Mouse (Mus musculus) heart, postnatal 0 days (tissue): ENCODE measurements around the gene Kdm4b. TPM values are rescaled to one million over a fixed set of nuclear protein-coding genes. Genes with fewer than 3 reads are reported as not detected.

Source experiments
- ATAC-seq: fragments of 200-750 bp; cut with Nextera tagmentation; 2 replicates; pipeline ENCODE4 v1.8.0; 2017; ENCODE audit warnings: low read depth, moderate number of reproducible peaks, moderate library complexity; ENCODE audit not compliant: insufficient read depth
- DNase-seq: peaks from one replicate; pipeline ENCODE4 v3.0.0-alpha.2; 2016; ENCODE audit warnings: low spot score
- H3K27ac ChIP-seq: fragments of 300-500 bp; sonication (generic); 2 replicates; pipeline ENCODE4 v1.5.1; 2014; ENCODE audit warnings: low read depth, mild to moderate bottlenecking
- H3K27me3 ChIP-seq: fragments of 300-500 bp; sonication (generic); 2 replicates; pipeline ENCODE4 v1.6.1; 2014; ENCODE audit warnings: low read length, mixed read lengths; ENCODE audit not compliant: control insufficient read depth, insufficient read depth
- H3K36me3 ChIP-seq: fragments of 300-500 bp; sonication (generic); replicated peaks from 2 replicates; pipeline ENCODE4 v1.6.1; 2014; ENCODE audit warnings: low read length, mixed read lengths; ENCODE audit not compliant: control insufficient read depth, insufficient read depth
- H3K4me1 ChIP-seq: fragments of 300-500 bp; sonication (generic); 2 replicates; pipeline ENCODE4 v1.6.1; 2014; ENCODE audit warnings: antibody characterized with exemption; ENCODE audit not compliant: control insufficient read depth, insufficient read depth
- H3K4me2 ChIP-seq: fragments of 300-500 bp; sonication (generic); 2 replicates; pipeline ENCODE4 v1.6.1; 2014; ENCODE audit warnings: low read depth, mild to moderate bottlenecking, low read length, moderate library complexity
- H3K4me3 ChIP-seq: fragments of 300-500 bp; sonication (generic); 2 replicates; pipeline ENCODE4 v1.5.1; 2014; ENCODE audit warnings: low read depth, low read length
- H3K9ac ChIP-seq: fragments of 300-500 bp; sonication (generic); replicated peaks from 2 replicates; pipeline ENCODE4 v1.6.1; 2014; ENCODE audit warnings: low read depth, low read length, mixed read lengths
- H3K9me3 ChIP-seq: fragments of 300-500 bp; sonication (generic); replicated peaks from 2 replicates; pipeline ENCODE4 v1.6.1; 2016; ENCODE audit warnings: low read length; ENCODE audit not compliant: control insufficient read depth
- CTCF ChIP-seq: IDR thresholded peaks from 2 replicates; pipeline ENCODE4 v1.5.1; 2016; ENCODE audit warnings: antibody characterized with exemption, control low read depth, low read depth
- EP300 ChIP-seq: IDR thresholded peaks from 2 replicates; pipeline ENCODE4 v1.6.1; 2016; ENCODE audit warnings: antibody characterized with exemption, low read depth
- WGBS: fragments of 180-500 bp; shearing (Covaris S2); extraction: QIAGEN DNeasy Blood & Tissue Kit; methylation state at CpG from one replicate; pipeline ENCODE4 v1.1.7; 2014; 5-methylcytosine and 5-hydroxymethylcytosine counted together
- microRNA-seq: library from miRNA; unstranded; fragments of <30 nt; microRNA quantifications from one replicate; pipeline ENCODE4, GENCODE M21; 2016
- polyA plus RNA-seq: library from polyadenylated mRNA; unstranded; fragments of >200 nt; fragmentation: Nextera tagmentation; extraction: Ambion mirVana; gene quantifications from 2 replicates; pipeline ENCODE4 v1.2.1, GENCODE M21; 2015
- total RNA-seq: library from RNA; depleted of rRNA; stranded (reverse); fragments of >200 nt; gene quantifications from 2 replicates; pipeline ENCODE4 v1.2.3, GENCODE M21; 2014; ENCODE audit warnings: low replicate concordance; rRNA removed

Gene Kdm4b
- total and polyA plus RNA-seq, 2 experiments from 2014 or later, result 17.7 to 61.8 TPM

- H3K27me3 ChIP-seq, result no peaks in the 10 kb centered on the region
- peaks cover 4% of the 10 kb centered on the region; the same call in 1 of the 2 replicates for H3K4me1 ChIP-seq
- H3K4me2 ChIP-seq, result no peak overlapping the region
- no peaks in the 10 kb centered on the region for H3K9me3 ChIP-seq
- H3K9ac ChIP-seq, result no peak overlapping the region
- 81% methylated on average over 2 of the region's 2 CpGs for WGBS
- no peak overlapping the region for H3K27ac ChIP-seq
- TF ChIP-seq CTCF, result no peak
- no peak for TF ChIP-seq EP300
- peaks cover 65% of the 10 kb centered on the region for H3K36me3 ChIP-seq
- ATAC-seq (no peak), DNase-seq (no peak)
- no peak overlapping the region for H3K4me3 ChIP-seq
Measured at GRCm38 (mm10) chr17:56447716-56448115, 121.9 kb downstream of the Kdm4b start.

Small RNAs within 50 kb of the gene (microRNA-seq; reads per million reads assigned to microRNA genes)
- 0.54 reads per million for gene Mir6977

Other genes starting within 250 kb of the Kdm4b start
- gene Hdgfl2, start 246.4 kb upstream of the Kdm4b start, total RNA-seq, result 23.9 and 35.9 TPM in 2 replicates
- 52.1 TPM in 2 replicates for gene Hdgfl2, start 246.4 kb upstream of the Kdm4b start, polyA plus RNA-seq
- 47.4 and 88.5 TPM in 2 replicates for gene Plin4, start 216.3 kb upstream of the Kdm4b start, total RNA-seq
- gene Plin4, start 216.3 kb upstream of the Kdm4b start, polyA plus RNA-seq, result 5.9 and 9.4 TPM in 2 replicates
- 23.3 and 58.8 TPM in 2 replicates for gene Plin5, start 208.5 kb upstream of the Kdm4b start, total RNA-seq
- gene Plin5, start 208.5 kb upstream of the Kdm4b start, polyA plus RNA-seq, result 55.7 and 58.3 TPM in 2 replicates
- gene Lrg1, start 204.1 kb upstream of the Kdm4b start, total RNA-seq, result 4.5 and 5.1 TPM in 2 replicates
- 9.0 and 10.0 TPM in 2 replicates for gene Lrg1, start 204.1 kb upstream of the Kdm4b start, polyA plus RNA-seq
- gene Sema6b, start 185.7 kb upstream of the Kdm4b start, total RNA-seq, result 7.9 and 10.4 TPM in 2 replicates
- gene Sema6b, start 185.7 kb upstream of the Kdm4b start, polyA plus RNA-seq, result 0.81 and 0.93 TPM in 2 replicates
- gene Tnfaip8l1, start 163.6 kb upstream of the Kdm4b start, total RNA-seq, result 3.4 and 16.5 TPM in 2 replicates
- 4.9 and 5.6 TPM in 2 replicates for gene Tnfaip8l1, start 163.6 kb upstream of the Kdm4b start, polyA plus RNA-seq
- 42.9 and 43.2 TPM in 2 replicates for gene Mydgf, start 142.1 kb upstream of the Kdm4b start, total RNA-seq
- 50.2 and 52.0 TPM in 2 replicates for gene Mydgf, start 142.1 kb upstream of the Kdm4b start, polyA plus RNA-seq
- 25.9 and 29.0 TPM in 2 replicates for gene Dpp9, start 107.2 kb upstream of the Kdm4b start, total RNA-seq
- 12.6 and 13.3 TPM in 2 replicates for gene Dpp9, start 107.2 kb upstream of the Kdm4b start, polyA plus RNA-seq
- gene Fem1a, start 69.3 kb upstream of the Kdm4b start, total RNA-seq, result 82.1 and 84.3 TPM in 2 replicates
- gene Fem1a, start 69.3 kb upstream of the Kdm4b start, polyA plus RNA-seq, result 29.5 and 37.1 TPM in 2 replicates
- 12.3 and 13.8 TPM in 2 replicates for gene Ticam1, start 49.3 kb upstream of the Kdm4b start, total RNA-seq
- gene Ticam1, start 49.3 kb upstream of the Kdm4b start, polyA plus RNA-seq, result 4.4 and 4.6 TPM in 2 replicates
- 76.8 and 78.5 TPM in 2 replicates for gene Plin3, start 33.2 kb upstream of the Kdm4b start, total RNA-seq
- gene Plin3, start 33.2 kb upstream of the Kdm4b start, polyA plus RNA-seq, result 70.9 and 73.0 TPM in 2 replicates
- gene Arrdc5, start 25.8 kb upstream of the Kdm4b start, total RNA-seq, result not detected in 2 replicates
- not detected in 2 replicates for gene Arrdc5, start 25.8 kb upstream of the Kdm4b start, polyA plus RNA-seq
- gene Uhrf1, start 22.7 kb upstream of the Kdm4b start, total RNA-seq, result 26.8 and 33.8 TPM in 2 replicates
- 13.2 and 14.4 TPM in 2 replicates for gene Uhrf1, start 22.7 kb upstream of the Kdm4b start, polyA plus RNA-seq
- 136 and 138 TPM in 2 replicates for gene Ptprs, start 150.4 kb downstream of the Kdm4b start, total RNA-seq
- 15.7 and 15.9 TPM in 2 replicates for gene Ptprs, start 150.4 kb downstream of the Kdm4b start, polyA plus RNA-seq
- gene Znrf4, start 186.4 kb downstream of the Kdm4b start, total RNA-seq, result not detected in 2 replicates
- gene Znrf4, start 186.4 kb downstream of the Kdm4b start, polyA plus RNA-seq, result not detected in 2 replicates
- not detected in 2 replicates for gene Gm20219, start 228.3 kb downstream of the Kdm4b start, total RNA-seq
- 0.08 and 0.30 TPM in 2 replicates for gene Gm20219, start 228.3 kb downstream of the Kdm4b start, polyA plus RNA-seq